Mouse (Mus musculus): ENCODE results near the gene Wdfy2.
A peak's percentile ranks its signal among the peaks of the same experiment; 100 is the strongest.
"Not testable (repeated sequence)": the region's sequence is repeated elsewhere in the genome, so short reads cannot be mapped to it uniquely, and the experiment has no call there.

The Wdfy2 gene

GRCm38 (mm10) chr14:62837641-62838252, at the start of gene Wdfy2:
TSS of gene Wdfy2 (plus strand) at chr14:62837678.
- no peak for DNase-seq (ENCODE audit: low read depth, low spot score)

- DNase-seq (ENCODE audit: low read depth, low spot score) = no peak
Observed at GRCm38 (mm10) chr14:62789282-62789681, 48.2 kb upstream of the Wdfy2 start.

GRCm38 (mm10) chr14:62795719-62796118, 41.8 kb upstream of the Wdfy2 start:
- DNase-seq (ENCODE audit: low read depth, low spot score) = no peak

- peak; percentile 32 for DNase-seq (ENCODE audit: low read depth, low spot score)
Observed at GRCm38 (mm10) chr14:62798608-62799101, 38.8 kb upstream of the Wdfy2 start.

GRCm38 (mm10) chr14:62800791-62801190, 36.7 kb upstream of the Wdfy2 start:
- DNase-seq (ENCODE audit: low read depth, low spot score) = no peak

- no peak for DNase-seq (ENCODE audit: low read depth, low spot score)
Observed at GRCm38 (mm10) chr14:62803204-62803603, 34.3 kb upstream of the Wdfy2 start.

- DNase-seq (ENCODE audit: low read depth, low spot score) = no peak
Observed at GRCm38 (mm10) chr14:62806921-62807320, 30.6 kb upstream of the Wdfy2 start.

GRCm38 (mm10) chr14:62808661-62809523, 28.6 kb upstream of the Wdfy2 start:
- no peak for DNase-seq (ENCODE audit: low read depth, low spot score)

GRCm38 (mm10) chr14:62812765-62813164, 24.7 kb upstream of the Wdfy2 start:
- DNase-seq (ENCODE audit: low read depth, low spot score) = no peak

- no peak for DNase-seq (ENCODE audit: low read depth, low spot score)
Observed at GRCm38 (mm10) chr14:62814567-62814966, 22.9 kb upstream of the Wdfy2 start.

- no peak for DNase-seq (ENCODE audit: low read depth, low spot score)
Observed at GRCm38 (mm10) chr14:62816827-62817226, 20.7 kb upstream of the Wdfy2 start.

- DNase-seq (ENCODE audit: low read depth, low spot score) = no peak
Observed at GRCm38 (mm10) chr14:62825575-62826332, 11.7 kb upstream of the Wdfy2 start.

- no peak for DNase-seq (ENCODE audit: low read depth, low spot score)
Observed at GRCm38 (mm10) chr14:62829291-62829690, 8.2 kb upstream of the Wdfy2 start.

GRCm38 (mm10) chr14:62831691-62832275, 5.7 kb upstream of the Wdfy2 start:
- no peak for DNase-seq (ENCODE audit: low read depth, low spot score)

- no peak for DNase-seq (ENCODE audit: low read depth, low spot score)
Observed at GRCm38 (mm10) chr14:62833036-62833435, 4.4 kb upstream of the Wdfy2 start.

GRCm38 (mm10) chr14:62833541-62833940, 3.9 kb upstream of the Wdfy2 start:
- DNase-seq (ENCODE audit: low read depth, low spot score) = no peak

- DNase-seq (ENCODE audit: low read depth, low spot score) = not testable (repeated sequence)
Observed at GRCm38 (mm10) chr14:62835737-62836136, 1.7 kb upstream of the Wdfy2 start.

- peak; percentile 99 for DNase-seq (ENCODE audit: low read depth, low spot score)
Observed at GRCm38 (mm10) chr14:62836926-62837640, 395 bp upstream of the Wdfy2 start.

- DNase-seq (ENCODE audit: low read depth, low spot score) = no peak
Observed at GRCm38 (mm10) chr14:62838336-62838735, 858 bp downstream of the Wdfy2 start.

GRCm38 (mm10) chr14:62841726-62842125, 4.2 kb downstream of the Wdfy2 start:
- DNase-seq (ENCODE audit: low read depth, low spot score) = no peak

GRCm38 (mm10) chr14:62842495-62842894, 5.0 kb downstream of the Wdfy2 start:
- DNase-seq (ENCODE audit: low read depth, low spot score) = no peak
